Mouse (Mus musculus): ENCODE measurements around the gene Abi3bp. TPM values are rescaled to one million over a fixed set of nuclear protein-coding genes. Genes with fewer than 3 reads are reported as not detected.

The Abi3bp gene
- total and polyA plus RNA-seq, 3 experiments: 4.8 to 6.4 (median 5.6) TPM

DNA sequence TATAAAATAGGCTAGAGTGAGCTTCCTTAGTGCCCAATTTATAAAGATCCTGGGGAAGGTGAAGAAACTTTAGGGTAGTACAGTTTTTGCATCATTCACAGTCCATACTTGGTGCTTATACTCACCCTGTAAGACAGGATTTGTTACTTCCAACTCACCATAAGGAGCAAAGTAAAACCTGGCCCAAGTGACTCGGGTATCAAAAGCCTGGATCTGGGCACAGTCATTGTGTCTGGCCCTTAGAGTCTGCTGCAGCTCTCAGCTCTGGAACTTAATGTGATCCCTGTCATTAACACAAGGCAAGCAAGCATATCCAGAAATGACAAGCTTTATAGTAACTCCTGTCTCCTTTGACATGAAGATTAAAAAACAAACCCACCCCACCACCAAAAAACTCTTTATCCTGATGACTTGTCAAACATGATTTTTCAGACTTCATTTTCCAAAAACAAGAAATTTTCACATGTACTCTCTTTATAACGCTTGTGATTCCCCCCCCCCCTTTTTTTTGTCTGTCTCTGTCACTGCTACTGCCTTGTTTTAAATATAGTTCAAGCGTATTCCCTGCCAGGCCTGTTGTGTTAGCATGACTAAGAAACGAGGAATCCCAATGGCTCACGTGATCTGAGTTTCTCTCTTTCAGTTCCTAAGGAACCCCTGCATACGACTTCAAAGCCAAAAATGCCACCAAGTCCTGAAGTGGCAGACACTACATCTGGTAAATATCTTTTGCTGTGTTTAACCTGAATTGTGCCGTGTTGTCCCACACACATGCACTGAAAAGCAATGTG is 168.9 kb downstream of the Abi3bp start:
- Histone ChIP-seq H3K4me3 (no peak overlapping the region), H3K27ac (peak overlapping the region; percentile 42), H3K27me3 (ENCODE audit: control insufficient read depth, insufficient read depth, low read length) (no peaks in the 10 kb centered on the region), H3K9ac (ENCODE audit: low read depth, low read length) (no peak overlapping the region), H3K4me1 (ENCODE audit: control insufficient read depth, insufficient read depth, low read length) (no peaks in the 10 kb centered on the region), H3K79me2 (replicated peaks; ENCODE audit: control insufficient read depth, insufficient read depth, low read length) (no peaks in the 10 kb centered on the region), H3K36me3 (ENCODE audit: control insufficient read depth, insufficient read depth, low read length) (peaks cover 2% of the 10 kb centered on the region; the same call in 1 of the 2 replicates)
- peak in 1 of 2 experiments; percentile 13 for DNase-seq
- 39% methylated on average over 7 of the region's 7 CpGs for WGBS
- intact Hi-C loops (cut with DNase I): no loop called here
- no peak for TF ChIP-seq POLR2A (IDR thresholded peaks at IDR 0.05; ENCODE audit: insufficient read depth, low read depth, low read length)

DNA sequence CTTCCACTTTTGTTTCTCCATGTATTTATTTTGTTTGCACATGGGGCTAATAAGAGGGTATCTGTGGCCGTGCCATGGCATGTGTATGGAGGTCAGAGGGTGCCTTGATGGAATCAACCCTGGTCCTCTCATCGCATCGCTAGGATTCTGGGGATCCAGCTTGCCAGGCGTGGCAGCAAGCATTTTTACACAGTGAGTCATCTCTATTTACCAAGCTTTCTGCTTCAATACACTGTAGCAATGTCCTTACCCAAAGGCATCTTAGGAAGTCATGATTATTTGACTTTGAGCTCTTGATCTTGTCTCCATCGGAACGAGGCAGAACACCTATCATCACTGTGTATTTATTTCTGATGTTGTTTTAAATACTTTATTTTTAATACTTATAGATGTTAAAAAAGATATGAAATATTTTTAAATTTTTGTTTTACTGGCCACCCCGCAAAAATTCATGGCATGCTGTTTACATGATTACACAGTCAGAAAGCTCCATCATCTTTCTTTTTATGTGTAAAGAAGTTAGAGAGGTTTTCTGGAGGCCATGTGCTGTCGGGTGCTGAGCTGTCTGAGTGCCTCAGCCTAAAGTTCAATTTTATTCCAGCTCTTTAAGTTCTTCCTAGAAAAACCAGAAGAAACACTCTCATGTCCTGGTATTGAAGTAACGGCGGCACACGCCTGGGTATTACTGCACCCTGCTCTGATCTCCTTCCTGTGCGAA is 177.7 kb downstream of the Abi3bp start:
- 79% methylated on average over 12 of the region's 12 CpGs for WGBS
- Histone ChIP-seq H3K4me1 (ENCODE audit: control insufficient read depth, insufficient read depth, low read length) (no peaks in the 10 kb centered on the region), H3K27me3 (ENCODE audit: control insufficient read depth, insufficient read depth, low read length) (no peaks in the 10 kb centered on the region), H3K36me3 (ENCODE audit: control insufficient read depth, insufficient read depth, low read length) (no peaks in the 10 kb centered on the region), H3K4me3 (no peak overlapping the region), H3K9ac (ENCODE audit: low read depth, low read length) (no peak overlapping the region), H3K27ac (no peak overlapping the region), H3K79me2 (replicated peaks; ENCODE audit: control insufficient read depth, insufficient read depth, low read length) (no peaks in the 10 kb centered on the region)
- TF ChIP-seq EP300 (IDR thresholded peaks at IDR 0.05; ENCODE audit: insufficient read depth, low read depth, low read length): no peak
- no peak for TF ChIP-seq POLR2A (IDR thresholded peaks at IDR 0.05; ENCODE audit: insufficient read depth, low read depth, low read length)
- TF ChIP-seq CTCF (IDR thresholded peaks at IDR 0.05): no peak
- intact Hi-C loops (cut with DNase I): no loop called here
- no peak for DNase-seq

DNA sequence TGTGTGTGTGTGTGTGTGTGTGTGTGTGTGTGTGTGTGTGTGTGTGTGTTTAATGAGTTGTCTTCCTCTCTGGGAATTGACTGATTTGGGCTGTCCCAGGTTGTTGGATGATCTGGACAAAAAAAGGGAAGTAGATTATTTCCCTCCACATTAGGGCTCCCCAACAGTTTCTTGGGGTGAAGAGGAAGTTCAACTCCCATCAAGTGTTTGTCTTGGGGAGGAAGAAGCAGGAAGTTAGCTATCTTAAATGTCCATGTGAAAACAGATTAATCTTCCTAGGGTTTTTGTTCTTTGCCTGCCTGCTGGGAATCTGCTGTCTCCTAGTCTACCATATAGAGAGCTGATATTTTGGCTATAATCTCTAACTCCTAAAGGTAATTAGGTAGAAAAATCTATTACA is 181.2 kb downstream of the Abi3bp start:
- no peak for DNase-seq
- no peak overlapping the region for H3K27ac ChIP-seq
- H3K9ac ChIP-seq (ENCODE audit: low read depth, low read length): no peak overlapping the region
- no peaks in the 10 kb centered on the region for H3K79me2 ChIP-seq (replicated peaks; ENCODE audit: control insufficient read depth, insufficient read depth, low read length)
- no peak overlapping the region for H3K4me3 ChIP-seq
- intact Hi-C loops (cut with DNase I): no loop called here
- H3K4me1 ChIP-seq (ENCODE audit: control insufficient read depth, insufficient read depth, low read length): no peaks in the 10 kb centered on the region
- H3K27me3 ChIP-seq (ENCODE audit: control insufficient read depth, insufficient read depth, low read length): no peaks in the 10 kb centered on the region
- no peak for TF ChIP-seq EP300 (IDR thresholded peaks at IDR 0.05; ENCODE audit: insufficient read depth, low read depth, low read length)
- TF ChIP-seq CTCF (IDR thresholded peaks at IDR 0.05): no peak
- TF ChIP-seq POLR2A (IDR thresholded peaks at IDR 0.05; ENCODE audit: insufficient read depth, low read depth, low read length): no peak
- no peaks in the 10 kb centered on the region for H3K36me3 ChIP-seq (ENCODE audit: control insufficient read depth, insufficient read depth, low read length)

DNA sequence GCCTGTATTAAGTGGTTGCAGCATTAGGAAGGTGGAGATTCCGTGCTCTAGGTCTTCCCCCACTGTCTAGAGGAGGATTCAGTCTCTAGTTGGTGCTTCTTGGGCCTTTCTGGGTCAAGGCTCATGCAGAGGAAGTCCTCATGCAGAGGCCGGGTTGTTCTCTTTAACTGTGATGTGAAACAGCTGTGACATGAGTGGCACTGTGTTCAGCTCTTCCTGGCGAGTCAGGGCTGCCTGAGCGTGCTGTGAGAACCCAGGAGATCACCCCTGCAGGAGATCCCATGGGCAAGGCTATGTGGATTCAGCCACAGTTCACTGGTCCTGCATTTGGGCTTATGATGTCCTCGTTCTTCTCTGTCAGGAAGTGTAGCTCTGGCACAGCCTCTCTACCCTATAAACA is 191.8 kb downstream of the Abi3bp start:
- no peaks in the 10 kb centered on the region; the same call in 1 of the 2 replicates for H3K4me1 ChIP-seq (ENCODE audit: control insufficient read depth, insufficient read depth, low read length)
- no peaks in the 10 kb centered on the region for H3K79me2 ChIP-seq (replicated peaks; ENCODE audit: control insufficient read depth, insufficient read depth, low read length)
- no peak overlapping the region for H3K4me3 ChIP-seq
- TF ChIP-seq POLR2A (IDR thresholded peaks at IDR 0.05; ENCODE audit: insufficient read depth, low read depth, low read length): no peak
- no peak for TF ChIP-seq CTCF (IDR thresholded peaks at IDR 0.05)
- no peak for TF ChIP-seq EP300 (IDR thresholded peaks at IDR 0.05; ENCODE audit: insufficient read depth, low read depth, low read length)
- 69% methylated on average over 5 of the region's 5 CpGs for WGBS
- H3K27ac ChIP-seq: no peak overlapping the region
- no peaks in the 10 kb centered on the region for H3K27me3 ChIP-seq (ENCODE audit: control insufficient read depth, insufficient read depth, low read length)
- H3K36me3 ChIP-seq (ENCODE audit: control insufficient read depth, insufficient read depth, low read length): no peaks in the 10 kb centered on the region
- H3K9ac ChIP-seq (ENCODE audit: low read depth, low read length): no peak overlapping the region
- intact Hi-C loops (cut with DNase I): no loop called here
- no peak for DNase-seq

DNA sequence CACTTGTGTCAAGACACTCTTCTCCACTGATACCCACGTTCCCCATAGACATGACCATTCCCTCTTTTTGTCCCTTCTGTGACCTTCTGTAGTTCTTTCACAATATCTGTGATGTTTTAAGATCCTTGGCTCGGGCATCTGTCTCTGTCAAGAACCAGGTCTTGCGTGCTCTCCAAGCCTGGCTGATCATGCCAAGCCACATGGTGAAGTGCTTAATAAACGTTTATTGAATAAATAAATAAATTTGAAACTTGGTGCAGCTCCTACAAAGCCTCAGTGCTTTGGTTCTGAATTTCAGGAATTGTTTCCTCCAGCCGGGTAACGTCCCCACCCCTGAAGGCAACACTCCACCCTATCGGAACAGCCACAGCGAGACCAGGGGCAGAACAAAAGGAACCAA is 193.3 kb downstream of the Abi3bp start:
- no peak overlapping the region for H3K4me3 ChIP-seq
- TF ChIP-seq CTCF (IDR thresholded peaks at IDR 0.05) (no peak), EP300 (IDR thresholded peaks at IDR 0.05; ENCODE audit: insufficient read depth, low read depth, low read length) (no peak), POLR2A (IDR thresholded peaks at IDR 0.05; ENCODE audit: insufficient read depth, low read depth, low read length) (no peak)
- 69% methylated on average over 8 of the region's 8 CpGs for WGBS
- peak in 1 of 2 experiments; percentile 13 for DNase-seq
- no peak overlapping the region for H3K9ac ChIP-seq (ENCODE audit: low read depth, low read length)
- no peaks in the 10 kb centered on the region for H3K36me3 ChIP-seq (ENCODE audit: control insufficient read depth, insufficient read depth, low read length)
- intact Hi-C loops (cut with DNase I): no loop called here
- H3K4me1 ChIP-seq (ENCODE audit: control insufficient read depth, insufficient read depth, low read length): no peaks in the 10 kb centered on the region; the same call in 1 of the 2 replicates
- no peak overlapping the region for H3K27ac ChIP-seq
- no peaks in the 10 kb centered on the region for H3K79me2 ChIP-seq (replicated peaks; ENCODE audit: control insufficient read depth, insufficient read depth, low read length)
- H3K27me3 ChIP-seq (ENCODE audit: control insufficient read depth, insufficient read depth, low read length): no peaks in the 10 kb centered on the region

DNA sequence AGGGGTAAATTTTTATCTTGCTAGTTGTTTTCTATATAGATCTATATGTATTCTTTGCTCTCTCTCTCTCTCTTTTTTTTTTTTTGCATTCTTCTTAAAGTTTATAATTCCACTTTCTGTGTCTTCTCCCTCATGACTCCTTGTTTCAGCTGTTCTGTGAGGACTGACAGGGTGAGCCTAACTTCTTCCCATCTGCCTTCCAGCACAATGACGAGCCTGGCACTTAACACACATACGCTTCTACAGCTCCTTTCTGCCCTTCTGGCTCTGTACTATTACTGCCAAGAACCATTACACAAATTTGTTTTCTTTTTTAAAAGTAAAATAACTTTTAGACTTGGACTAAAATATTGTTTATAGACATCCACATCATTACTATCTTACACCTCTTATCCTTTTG is 195.7 kb downstream of the Abi3bp start:
- no peak overlapping the region for H3K27ac ChIP-seq
- TF ChIP-seq POLR2A (IDR thresholded peaks at IDR 0.05; ENCODE audit: insufficient read depth, low read depth, low read length) (no peak), EP300 (IDR thresholded peaks at IDR 0.05; ENCODE audit: insufficient read depth, low read depth, low read length) (no peak), CTCF (IDR thresholded peaks at IDR 0.05) (no peak)
- no peaks in the 10 kb centered on the region for H3K36me3 ChIP-seq (ENCODE audit: control insufficient read depth, insufficient read depth, low read length)
- DNase-seq: no peak
- intact Hi-C loops (cut with DNase I): no loop called here
- no peaks in the 10 kb centered on the region for H3K79me2 ChIP-seq (replicated peaks; ENCODE audit: control insufficient read depth, insufficient read depth, low read length)
- WGBS: 87% methylated on average over 2 of the region's 2 CpGs
- H3K27me3 ChIP-seq (ENCODE audit: control insufficient read depth, insufficient read depth, low read length): no peaks in the 10 kb centered on the region
- no peaks in the 10 kb centered on the region; the same call in 1 of the 2 replicates for H3K4me1 ChIP-seq (ENCODE audit: control insufficient read depth, insufficient read depth, low read length)
- no peak overlapping the region for H3K9ac ChIP-seq (ENCODE audit: low read depth, low read length)
- H3K4me3 ChIP-seq: no peak overlapping the region
